24 mouse cellular contexts compared by ENCODE assay signal in genomic region chr5:81072888-81073287, GRCm38 (mm10). TPM values are rescaled to one million over a fixed set of nuclear protein-coding genes. Genes with fewer than 3 reads are reported as not detected.
"Had no signal": no experiment of that assay in that cellular context is flagged by ENCODE, and none has a peak within 500 bp of the region (broad histone marks: within the 10 kb centered on the region; RNA-seq: fewer than 3 reads in every experiment).

No protein-coding gene starts in this region.

- H3K27ac ChIP-seq: embryonic facial prominence, embryonic 10.5 days; embryonic facial prominence, embryonic 12.5 days; embryonic facial prominence, embryonic 13.5 days; embryonic facial prominence, embryonic 15.5 days; forebrain, embryonic 10.5 days; forebrain, embryonic 12.5 days; forebrain, embryonic 13.5 days; forebrain, embryonic 15.5 days; gastrocnemius, adult 2 months had no signal

- H3K4me3 ChIP-seq: embryonic facial prominence, embryonic 10.5 days; embryonic facial prominence, embryonic 12.5 days; embryonic facial prominence, embryonic 13.5 days; embryonic facial prominence, embryonic 15.5 days; erythroblast, embryonic 14.5 days; forebrain, embryonic 10.5 days; forebrain, embryonic 12.5 days; forebrain, embryonic 13.5 days; forebrain, embryonic 15.5 days; gastrocnemius, adult 2 months had no signal

- H3K4me1 ChIP-seq: embryonic facial prominence, embryonic 12.5 days; embryonic facial prominence, embryonic 15.5 days; forebrain, embryonic 12.5 days had no signal

- H3K9me3 ChIP-seq: embryonic facial prominence, embryonic 10.5 days; embryonic facial prominence, embryonic 12.5 days; embryonic facial prominence, embryonic 13.5 days; embryonic facial prominence, embryonic 15.5 days; forebrain, embryonic 10.5 days; forebrain, embryonic 12.5 days; forebrain, embryonic 13.5 days; forebrain, embryonic 15.5 days had no signal

- H3K9ac ChIP-seq: embryonic facial prominence, embryonic 12.5 days; embryonic facial prominence, embryonic 13.5 days; embryonic facial prominence, embryonic 15.5 days; forebrain, embryonic 12.5 days; forebrain, embryonic 13.5 days; forebrain, embryonic 15.5 days; forebrain, postnatal 0 days had no signal

- H3K27me3 ChIP-seq: embryonic facial prominence, embryonic 12.5 days; embryonic facial prominence, embryonic 13.5 days; embryonic facial prominence, embryonic 15.5 days; forebrain, embryonic 12.5 days; forebrain, embryonic 13.5 days; forebrain, embryonic 15.5 days had no signal

- H3K36me3 ChIP-seq: embryonic facial prominence, embryonic 10.5 days; embryonic facial prominence, embryonic 12.5 days; embryonic facial prominence, embryonic 13.5 days; embryonic facial prominence, embryonic 15.5 days; forebrain, embryonic 10.5 days; forebrain, embryonic 12.5 days; forebrain, embryonic 15.5 days had no signal

- DNase-seq: cerebellum, adult 8-10 months; cerebellum, adult 9-10 months; cerebellum, adult 9-11 months; cerebellum, postnatal 36 days; embryo, embryonic 11 days; forebrain, postnatal 0 days; gastrocnemius, adult 2 months; gastrocnemius, postnatal 10 days; gastrocnemius, postnatal 14 days; gastrocnemius, postnatal 25 days; gastrocnemius, postnatal 36 days; heart, adult 11 months; heart, adult 18-20 months had no signal

- H3K4me2 ChIP-seq: embryonic facial prominence, embryonic 12.5 days; embryonic facial prominence, embryonic 13.5 days; embryonic facial prominence, embryonic 15.5 days; forebrain, embryonic 12.5 days; forebrain, embryonic 13.5 days; forebrain, embryonic 15.5 days had no signal

- ATAC-seq: forebrain, embryonic 13.5 days; forebrain, embryonic 14.5 days; forebrain, embryonic 15.5 days; forebrain, embryonic 16.5 days; forebrain, postnatal 0 days had no signal

RNA-seq across cellular contexts. Expression of gene Adgrl3, which starts 53.0 kb away (rescaled TPM):
- polyA plus RNA-seq: erythroblast, embryonic 14.5 days had no signal
